Mouse (Mus musculus) midbrain, embryonic 13.5 days (tissue): ENCODE results near the gene Sfrp4. TPM values are rescaled to one million over a fixed set of nuclear protein-coding genes. Genes with fewer than 3 reads are reported as not detected.

Source experiments
- ATAC-seq: fragments of 200-750 bp; cut with Nextera tagmentation; 2 replicates; pipeline ENCODE4 v1.8.0; 2017; ENCODE audit warnings: mild to moderate bottlenecking, moderate TSS enrichment, moderate library complexity
- H3K27ac ChIP-seq: fragments of 300-500 bp; sonication (generic); 2 replicates; pipeline ENCODE4 v1.5.1; 2015; ENCODE audit warnings: inconsistent platforms, mild to moderate bottlenecking, moderate library complexity
- H3K27me3 ChIP-seq: fragments of 300-500 bp; sonication (generic); 2 replicates; pipeline ENCODE4 v1.6.1; 2015; ENCODE audit warnings: mild to moderate bottlenecking, inconsistent platforms
- H3K36me3 ChIP-seq: fragments of 300-500 bp; sonication (generic); 2 replicates; pipeline ENCODE4 v1.6.1; 2015; ENCODE audit warnings: mild to moderate bottlenecking, inconsistent platforms
- H3K4me1 ChIP-seq: fragments of 300-500 bp; sonication (generic); replicated peaks from 2 replicates; pipeline ENCODE4 v1.6.1; 2015; ENCODE audit warnings: inconsistent platforms
- H3K4me2 ChIP-seq: fragments of 300-500 bp; sonication (generic); replicated peaks from 2 replicates; pipeline ENCODE4 v1.6.1; 2015; ENCODE audit warnings: moderate library complexity, mild to moderate bottlenecking, inconsistent platforms
- H3K4me3 ChIP-seq: fragments of 300-500 bp; sonication (generic); replicated peaks from 2 replicates; pipeline ENCODE4 v1.5.1; 2015; ENCODE audit warnings: mild to moderate bottlenecking, inconsistent platforms
- H3K9ac ChIP-seq: fragments of 300-500 bp; sonication (generic); replicated peaks from 2 replicates; pipeline ENCODE4 v1.6.1; 2015; ENCODE audit warnings: mild to moderate bottlenecking, inconsistent platforms
- H3K9me3 ChIP-seq: fragments of 300-500 bp; sonication (generic); 2 replicates; pipeline ENCODE4 v1.6.1; 2016; ENCODE audit warnings: mild to moderate bottlenecking, inconsistent platforms
- WGBS: fragments of 180-500 bp; shearing (Covaris S2); methylation state at CpG from one replicate; pipeline ENCODE4 v1.1.7; 2015; 5-methylcytosine and 5-hydroxymethylcytosine counted together
- polyA plus RNA-seq: library from polyadenylated mRNA; unstranded; fragments of >200 nt; fragmentation: Nextera tagmentation; extraction: Ambion mirVana; gene quantifications from 2 replicates; pipeline ENCODE4 v1.2.1, GENCODE M21; 2015

Sfrp4 gene
- polyA plus RNA-seq, 1 experiment from 2014 or later, result 1.7 TPM

DNA sequence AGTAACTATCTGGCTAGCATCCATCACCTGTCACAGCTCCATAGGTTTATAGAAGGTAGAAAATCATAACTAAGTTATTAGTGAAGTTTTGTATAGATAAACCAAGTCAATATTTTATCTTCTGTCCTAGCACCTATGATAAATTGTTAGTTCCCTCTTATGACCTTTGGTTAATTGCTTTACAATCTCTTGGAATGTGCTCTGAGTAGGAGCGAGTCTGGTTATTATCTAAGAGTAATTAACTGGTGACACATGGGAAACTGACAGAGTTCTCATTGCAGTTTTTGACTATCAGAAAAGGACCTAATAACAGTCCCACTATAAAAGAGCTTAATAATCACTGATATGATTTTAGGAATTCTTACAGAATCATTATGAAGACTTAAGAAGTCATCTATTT lies 20.6 kb downstream of the Sfrp4 start:
- H3K27me3 ChIP-seq, result no peaks in the 10 kb centered on the region
- no peaks in the 10 kb centered on the region for H3K9me3 ChIP-seq
- no peak overlapping the region for H3K27ac ChIP-seq
- no peak for ATAC-seq
- no peak overlapping the region for H3K9ac ChIP-seq
- H3K36me3 ChIP-seq, result no peaks in the 10 kb centered on the region
- no peaks in the 10 kb centered on the region for H3K4me1 ChIP-seq
- no peak overlapping the region for H3K4me3 ChIP-seq
- no peak overlapping the region for H3K4me2 ChIP-seq
- WGBS, result 84% methylated on average over 1 of the region's 1 CpGs

DNA sequence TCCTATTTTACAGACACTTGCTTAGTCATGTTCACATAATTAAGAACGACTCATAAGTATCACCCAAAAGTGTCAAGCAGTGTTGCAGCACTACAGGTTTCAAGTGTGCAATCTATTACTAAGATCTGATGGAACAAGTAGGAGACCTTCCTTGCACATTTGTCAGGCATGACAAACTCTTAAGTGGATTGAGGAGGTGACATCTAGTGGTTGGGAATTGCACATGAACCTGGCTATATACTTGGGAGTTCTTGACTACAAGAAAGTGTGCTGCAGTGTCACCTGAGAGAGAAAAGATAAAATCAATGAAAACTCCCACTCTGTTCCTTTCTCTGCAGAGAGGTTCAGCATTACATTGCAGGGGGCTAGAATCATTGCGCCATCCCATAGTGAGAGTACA lies 21.3 kb downstream of the Sfrp4 start:
- no peak overlapping the region for H3K4me3 ChIP-seq
- H3K36me3 ChIP-seq, result no peaks in the 10 kb centered on the region
- no peaks in the 10 kb centered on the region for H3K27me3 ChIP-seq
- H3K9me3 ChIP-seq, result no peaks in the 10 kb centered on the region
- no peak overlapping the region for H3K9ac ChIP-seq
- H3K4me1 ChIP-seq, result no peaks in the 10 kb centered on the region
- no peak overlapping the region for H3K4me2 ChIP-seq
- ATAC-seq, result no peak
- 73% methylated on average over 2 of the region's 2 CpGs for WGBS
- H3K27ac ChIP-seq, result no peak overlapping the region

DNA sequence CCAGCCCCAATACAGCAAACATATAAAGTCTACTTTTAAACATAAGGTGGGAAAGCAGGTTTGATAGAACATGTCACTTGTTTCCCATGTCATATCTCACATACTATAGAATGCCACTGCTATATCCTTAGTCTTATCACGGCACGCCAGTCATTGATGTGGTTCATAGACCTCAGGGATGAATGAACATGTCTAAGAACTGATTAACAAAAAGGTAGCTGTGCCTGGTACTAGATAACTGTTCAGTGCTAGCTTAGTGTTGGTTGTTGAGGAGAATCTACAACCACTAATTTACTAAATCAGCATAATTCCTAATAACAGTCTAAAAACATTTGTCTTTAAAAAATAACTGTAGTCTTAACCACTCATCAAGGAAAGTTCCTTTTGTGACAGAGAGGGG lies 26.9 kb downstream of the Sfrp4 start:
- WGBS, result 92% methylated on average over 2 of the region's 2 CpGs
- Histone ChIP-seq H3K27ac (no peak overlapping the region), H3K9ac (no peak overlapping the region), H3K4me3 (no peak overlapping the region), H3K36me3 (no peaks in the 10 kb centered on the region), H3K4me2 (no peak overlapping the region), H3K27me3 (no peaks in the 10 kb centered on the region), H3K4me1 (no peaks in the 10 kb centered on the region), H3K9me3 (no peaks in the 10 kb centered on the region)
- ATAC-seq, result no peak

DNA sequence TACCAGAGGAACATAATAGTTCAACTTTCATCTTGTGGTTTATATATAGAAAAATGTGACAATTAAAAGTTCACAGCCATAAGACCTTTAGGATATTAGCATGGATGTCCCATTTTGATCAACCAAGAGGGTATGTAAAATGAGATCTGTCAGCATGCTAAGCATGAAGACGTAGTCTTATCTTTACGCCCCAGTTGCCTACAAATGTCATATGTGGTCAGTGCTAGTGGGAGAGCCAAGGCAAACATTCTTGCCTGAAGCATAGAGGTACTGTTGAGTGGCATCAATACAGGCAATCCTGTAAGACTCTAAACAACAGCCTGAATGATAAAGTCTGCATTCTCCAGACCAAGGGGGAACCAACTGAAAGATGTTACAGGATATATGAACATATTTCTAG lies 29.5 kb downstream of the Sfrp4 start:
- Histone ChIP-seq H3K27ac (no peak overlapping the region), H3K4me2 (no peak overlapping the region), H3K36me3 (no peaks in the 10 kb centered on the region), H3K4me3 (no peak overlapping the region), H3K9me3 (no peaks in the 10 kb centered on the region), H3K4me1 (no peaks in the 10 kb centered on the region), H3K27me3 (no peaks in the 10 kb centered on the region), H3K9ac (no peak overlapping the region)
- no peak for ATAC-seq
- 94% methylated on average over 2 of the region's 2 CpGs for WGBS

DNA sequence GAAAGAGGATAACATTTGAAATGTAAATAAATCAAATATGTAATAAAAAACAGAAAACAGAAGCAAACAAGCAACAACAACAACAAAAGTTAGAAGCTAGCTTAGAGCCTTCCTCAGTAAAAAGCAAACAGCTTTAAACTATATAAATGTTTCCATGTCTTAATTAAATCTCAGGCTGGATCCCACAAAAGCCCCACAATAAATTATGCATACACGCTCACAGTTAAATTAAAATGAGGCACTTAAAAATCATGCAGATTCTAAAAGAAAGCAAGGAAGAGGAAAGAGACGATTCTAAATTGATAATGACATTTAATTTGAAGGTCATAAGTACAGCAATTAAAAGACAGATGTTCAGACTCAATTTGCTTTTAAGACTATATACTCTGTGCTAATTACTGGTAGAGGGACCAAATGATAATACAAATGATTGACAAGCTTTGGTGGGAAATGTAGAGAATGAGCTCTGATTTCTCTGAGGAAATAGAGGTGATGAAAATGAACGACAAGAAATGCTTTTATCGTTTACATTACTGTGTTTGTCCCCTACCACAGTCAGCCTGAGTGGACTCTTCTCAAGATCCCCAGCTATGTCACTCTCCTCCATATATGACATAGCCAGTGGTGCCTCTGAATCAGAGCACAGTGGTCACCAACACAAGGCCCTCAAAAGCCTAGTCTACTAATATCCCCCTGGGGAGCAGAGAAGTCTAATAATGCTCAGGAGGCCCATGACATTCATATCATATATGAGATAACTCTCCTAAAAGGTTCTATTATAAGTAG lies 45.6 kb downstream of the Sfrp4 start:
- H3K4me3 ChIP-seq, result no peak overlapping the region
- H3K9ac ChIP-seq, result no peak overlapping the region
- H3K9me3 ChIP-seq, result no peaks in the 10 kb centered on the region
- ATAC-seq, result no peak
- no peaks in the 10 kb centered on the region for H3K27me3 ChIP-seq
- no peaks in the 10 kb centered on the region for H3K4me1 ChIP-seq
- no peak overlapping the region for H3K27ac ChIP-seq
- H3K36me3 ChIP-seq, result no peaks in the 10 kb centered on the region
- no peak overlapping the region for H3K4me2 ChIP-seq
- WGBS, result 71% methylated on average over 4 of the region's 4 CpGs

DNA sequence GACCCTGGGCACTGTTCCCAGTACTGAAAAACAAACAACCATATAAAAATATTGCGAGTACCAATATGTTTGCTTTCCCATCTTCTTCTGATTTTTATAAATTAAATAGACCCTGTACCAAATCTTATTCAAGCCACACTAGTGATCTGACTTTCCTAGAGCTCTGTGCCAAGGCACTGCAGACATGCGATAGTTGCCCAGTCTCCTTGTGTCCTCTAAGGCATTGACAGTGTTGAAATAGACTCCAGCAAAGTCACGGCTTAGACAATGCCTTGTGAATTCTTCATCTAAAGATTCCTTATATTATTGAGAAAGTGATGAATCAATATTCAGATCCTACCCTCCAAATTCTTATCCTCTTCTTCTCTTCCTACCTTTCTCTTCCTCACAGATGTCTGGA lies 51.1 kb downstream of the Sfrp4 start:
- no peak for ATAC-seq
- Histone ChIP-seq H3K27me3 (no peaks in the 10 kb centered on the region), H3K27ac (no peak overlapping the region), H3K4me2 (no peak overlapping the region), H3K4me1 (no peaks in the 10 kb centered on the region), H3K4me3 (no peak overlapping the region), H3K9ac (no peak overlapping the region), H3K36me3 (no peaks in the 10 kb centered on the region), H3K9me3 (no peaks in the 10 kb centered on the region)
- 89% methylated on average over 3 of the region's 3 CpGs for WGBS

DNA sequence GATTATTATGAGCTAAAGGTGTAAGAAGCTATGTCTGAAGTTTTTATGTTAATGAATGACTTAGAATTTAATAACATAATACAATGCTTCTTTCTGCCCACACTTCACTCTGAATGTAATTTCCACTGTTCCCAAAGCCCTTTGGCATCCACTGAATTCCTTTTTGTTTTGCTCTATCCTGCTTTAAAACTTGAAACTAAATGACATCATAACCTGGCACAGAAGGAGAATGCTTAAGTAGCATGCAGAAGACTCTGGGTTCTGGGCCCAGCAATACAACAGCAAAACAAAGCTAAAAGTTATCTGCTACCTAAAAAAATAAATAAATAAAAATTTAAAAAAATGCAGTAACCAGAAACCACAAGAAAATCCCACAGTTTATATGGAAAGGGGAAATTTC lies 51.7 kb downstream of the Sfrp4 start:
- Histone ChIP-seq H3K4me2 (no peak overlapping the region), H3K27ac (no peak overlapping the region), H3K9me3 (no peaks in the 10 kb centered on the region), H3K4me3 (no peak overlapping the region), H3K9ac (no peak overlapping the region), H3K4me1 (no peaks in the 10 kb centered on the region), H3K36me3 (no peaks in the 10 kb centered on the region), H3K27me3 (no peaks in the 10 kb centered on the region)
- ATAC-seq, result no peak

Other genes with a start within 250 kb of the Sfrp4 start
- 177 and 181 TPM in 2 replicates for gene Stard3nl, start 227.3 kb upstream of the Sfrp4 start, polyA plus RNA-seq
- gene Epdr1, start 3.2 kb upstream of the Sfrp4 start, polyA plus RNA-seq, result 16.3 and 18.2 TPM in 2 replicates
- not detected in 2 replicates for gene Nme8, start 74.7 kb downstream of the Sfrp4 start, polyA plus RNA-seq
- not detected in 2 replicates for gene Gpr141, start 201.2 kb downstream of the Sfrp4 start, polyA plus RNA-seq